Mouse (Mus musculus) large intestine, adult 2 months (tissue): ENCODE results near the gene Ints11. TPM values are rescaled to one million over a fixed set of nuclear protein-coding genes. Genes with fewer than 3 reads are reported as not detected.

ENCODE experiments used
- DNase-seq: peaks from one replicate; pipeline ENCODE4 v3.0.0-alpha.2; 2012; ENCODE audit warnings: low read depth, low spot score
- WGBS: fragments of 180-500 bp; shearing (Covaris S2); methylation state at CpG from one replicate; pipeline ENCODE4 v1.1.7; 2018; 5-methylcytosine and 5-hydroxymethylcytosine counted together
- polyA plus RNA-seq: library from polyadenylated mRNA; depleted of rRNA; stranded (reverse); fragments of >200 nt; gene quantifications from 2 replicates; pipeline ENCODE4 v1.2.3, GENCODE M21; 2012; rRNA removed

Gene Ints11
- polyA plus RNA-seq = 36.6 and 36.7 TPM in 2 replicates

DNA sequence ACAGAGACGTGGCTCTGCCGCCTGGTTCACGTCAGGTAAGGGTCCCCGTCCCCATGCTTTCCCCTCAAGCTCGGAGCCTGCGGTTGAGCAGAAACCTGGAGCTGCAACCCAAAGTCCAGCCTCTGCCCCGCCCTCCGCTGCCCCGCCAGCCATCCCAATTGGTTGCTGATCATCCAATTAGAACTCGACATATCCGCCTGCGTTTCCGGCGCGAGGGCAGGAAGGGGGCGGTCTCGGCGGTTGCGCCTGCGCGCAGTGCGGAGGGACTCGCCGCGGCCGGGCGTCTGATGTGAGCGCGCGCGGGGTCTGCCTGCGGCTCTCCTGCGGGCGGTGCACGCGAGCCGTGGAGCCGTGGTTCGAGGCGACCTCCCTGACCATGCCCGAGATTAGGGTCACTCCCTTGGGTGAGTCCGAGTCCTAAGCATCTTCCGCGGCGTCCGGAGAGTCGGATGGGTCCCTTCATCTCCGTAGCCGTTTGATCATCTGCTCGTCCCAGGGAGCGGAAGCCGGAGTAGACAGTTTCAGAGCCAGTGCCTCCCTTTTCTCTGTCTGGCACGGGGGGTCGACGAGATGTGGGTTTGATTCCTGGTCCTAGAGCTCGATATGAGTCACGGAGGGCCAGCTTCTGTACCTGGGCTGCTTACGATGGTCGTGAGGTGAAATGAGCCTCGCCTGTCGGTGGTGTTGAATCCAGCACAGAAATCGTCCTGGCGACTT lies at the start of gene Ints11, which contains the start of gene Cptp:
Ints11 (plus strand) TSS at position 230 of the 717 bp plus-strand sequence.
Cptp (minus strand) TSS at position 124 of the 717 bp plus-strand sequence.
- DNase-seq = peak; percentile 80
- under 1% methylated on average over 63 of the region's 63 CpGs for WGBS

DNA sequence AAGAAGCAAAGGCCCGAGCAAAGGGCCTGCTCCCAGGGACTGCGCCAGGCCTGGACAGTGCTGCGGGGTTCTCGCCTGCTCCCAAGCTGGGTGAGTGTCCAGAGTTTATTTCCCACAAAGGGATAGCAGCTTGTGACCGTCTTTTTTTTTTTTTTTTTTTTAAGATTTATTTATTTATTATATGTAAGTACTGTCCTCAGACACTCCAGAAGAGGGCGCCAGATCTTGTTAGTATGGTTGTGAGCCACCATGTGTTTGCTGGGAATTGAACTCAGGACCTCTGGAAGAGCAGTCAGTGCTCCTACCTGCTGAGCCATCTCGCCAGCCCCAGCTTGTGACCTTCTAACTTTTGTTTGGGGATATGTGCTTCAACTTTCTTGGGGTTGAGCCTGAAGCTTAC lies 48.3 kb upstream of the Ints11 start:
- DNase-seq = no peak
- 65% methylated on average over 7 of the region's 7 CpGs for WGBS

DNA sequence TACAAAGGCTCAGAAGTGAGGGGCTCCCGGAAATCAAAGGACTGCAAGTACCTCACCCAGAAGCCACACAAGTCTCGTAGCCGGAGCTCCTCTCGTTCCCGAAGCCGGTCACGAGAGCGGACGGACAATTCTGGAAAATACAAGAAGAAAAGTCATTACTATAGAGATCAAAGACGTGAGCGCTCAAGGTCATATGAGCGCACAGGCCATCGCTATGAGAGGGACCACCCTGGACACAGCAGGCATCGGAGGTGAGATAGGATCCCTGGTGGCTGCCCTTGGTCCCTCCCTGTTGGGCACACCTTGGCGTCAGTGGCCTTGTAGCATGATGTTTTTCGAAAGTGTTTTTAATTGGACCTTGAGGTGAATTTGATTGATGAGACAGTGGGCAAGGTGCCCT lies 45.9 kb upstream of the Ints11 start:
- DNase-seq = no peak
- 93% methylated on average over 16 of the region's 16 CpGs for WGBS

DNA sequence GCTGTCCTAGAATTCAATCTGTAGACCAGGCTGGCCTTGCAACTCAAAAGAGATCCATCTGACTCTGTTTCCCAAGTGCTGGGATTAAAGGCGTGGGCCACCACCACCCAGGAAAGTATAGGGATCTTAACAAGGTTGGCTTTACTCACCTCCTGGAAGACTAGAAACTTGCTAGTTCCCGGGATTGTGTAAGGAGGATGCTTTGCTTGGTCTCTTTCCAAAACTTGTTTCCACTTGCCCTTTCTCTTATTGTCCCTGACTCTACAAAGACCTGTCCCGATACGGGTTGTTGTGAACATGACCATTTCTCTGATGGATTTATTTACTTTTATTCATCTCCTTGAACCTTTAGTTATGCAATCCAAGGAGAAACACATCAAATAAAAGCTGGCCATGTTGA lies 39.5 kb upstream of the Ints11 start:
- 90% methylated on average over 4 of the region's 4 CpGs for WGBS
- no peak for DNase-seq

DNA sequence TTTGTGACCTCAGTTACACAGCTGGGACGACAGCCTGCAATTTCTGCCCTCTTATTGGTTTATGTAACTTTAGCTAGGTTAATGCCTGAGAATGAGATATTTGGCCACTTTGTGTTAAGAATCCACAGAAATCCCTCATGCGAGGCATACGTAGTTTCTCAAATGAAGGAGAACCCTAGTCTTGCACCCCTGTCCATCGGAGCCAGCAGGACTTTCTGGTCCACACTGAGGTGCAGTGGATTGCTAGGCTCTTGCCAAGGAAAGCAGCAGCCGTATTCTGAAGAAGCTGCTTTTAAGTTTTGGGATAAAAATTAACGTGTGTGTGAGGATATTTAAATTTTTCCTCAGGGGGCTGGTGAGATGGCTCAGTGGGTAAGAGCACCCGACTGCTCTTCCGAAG lies 38.8 kb upstream of the Ints11 start:
- whole genome bisulfite sequencing = 42% methylated on average over 8 of the region's 8 CpGs
- DNase-seq = no peak

DNA sequence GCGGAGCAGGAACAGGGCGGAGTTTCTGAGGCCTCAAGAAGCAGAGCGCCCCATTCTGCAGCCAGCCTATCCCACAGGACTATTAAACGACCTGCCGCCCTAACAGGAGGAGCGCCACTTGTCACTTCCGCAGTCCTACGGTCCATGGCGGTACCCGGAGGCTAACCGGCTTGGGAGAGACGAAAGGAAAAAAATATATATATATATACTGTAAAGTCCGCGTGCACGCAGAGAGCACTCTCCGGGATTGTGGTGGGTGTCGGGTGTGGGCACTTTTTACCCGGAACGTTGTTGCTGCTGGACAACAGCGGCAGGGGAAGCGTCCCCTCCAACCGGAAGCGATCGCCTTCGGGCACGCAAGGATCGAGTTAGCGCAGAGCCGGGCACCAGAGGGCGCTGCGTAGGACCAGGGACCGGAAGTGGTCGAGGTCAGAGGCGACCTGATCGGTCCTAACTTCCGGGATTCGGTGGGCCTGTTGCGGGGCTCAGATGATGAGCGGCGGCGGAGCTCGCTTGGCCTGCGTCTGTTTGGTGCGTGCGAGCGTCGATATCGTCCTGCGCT lies 38.1 kb upstream of the Ints11 start, which contains the start of gene Aurkaip1:
Aurkaip1 (plus strand) TSS at position 68 of the 562 bp plus-strand sequence.
- DNase-seq = peak; percentile 71
- WGBS = under 1% methylated on average over 49 of the region's 49 CpGs

DNA sequence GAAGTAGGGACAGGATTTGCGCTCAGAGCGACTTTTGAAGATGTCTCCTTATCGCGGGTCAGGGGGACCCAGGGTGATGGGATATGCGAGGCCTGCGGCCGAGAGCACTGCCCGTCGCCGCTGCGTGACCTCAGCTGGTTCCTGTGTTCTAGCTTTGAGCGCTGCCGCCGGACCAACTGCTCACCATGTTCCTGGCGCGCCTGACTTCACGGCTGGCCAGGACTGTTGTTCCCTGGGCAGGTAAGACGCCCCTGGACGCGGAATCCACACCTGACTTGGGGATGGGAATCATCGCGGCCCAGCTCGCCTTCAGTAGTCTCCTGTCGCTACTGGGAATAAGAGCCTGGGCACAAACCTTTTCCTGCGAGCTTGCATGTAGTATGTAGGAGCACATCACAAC lies 37.5 kb upstream of the Ints11 start:
- no peak for DNase-seq
- under 1% methylated on average over 25 of the region's 25 CpGs for WGBS

DNA sequence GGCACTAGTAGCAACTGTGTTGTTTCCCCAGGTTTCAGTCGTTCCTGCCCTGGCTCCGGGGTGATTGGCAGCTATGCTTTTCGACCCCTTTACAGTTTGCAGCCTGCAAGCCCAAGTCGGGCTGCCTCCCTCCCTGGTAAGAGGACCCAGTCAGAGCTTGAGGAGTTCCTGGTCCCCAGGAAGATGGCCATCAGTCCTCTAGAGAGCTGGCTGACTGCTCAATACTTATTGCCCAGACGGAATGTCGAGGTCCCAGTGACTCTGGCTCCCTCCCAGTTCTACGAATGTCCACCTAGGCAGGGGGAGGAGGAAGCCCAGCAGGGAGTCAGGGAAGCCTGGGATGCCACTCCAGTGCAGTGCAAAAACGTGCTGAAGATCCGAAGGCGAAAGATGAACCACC lies 37.0 kb upstream of the Ints11 start:
- WGBS = 36% methylated on average over 10 of the region's 10 CpGs
- no peak for DNase-seq

DNA sequence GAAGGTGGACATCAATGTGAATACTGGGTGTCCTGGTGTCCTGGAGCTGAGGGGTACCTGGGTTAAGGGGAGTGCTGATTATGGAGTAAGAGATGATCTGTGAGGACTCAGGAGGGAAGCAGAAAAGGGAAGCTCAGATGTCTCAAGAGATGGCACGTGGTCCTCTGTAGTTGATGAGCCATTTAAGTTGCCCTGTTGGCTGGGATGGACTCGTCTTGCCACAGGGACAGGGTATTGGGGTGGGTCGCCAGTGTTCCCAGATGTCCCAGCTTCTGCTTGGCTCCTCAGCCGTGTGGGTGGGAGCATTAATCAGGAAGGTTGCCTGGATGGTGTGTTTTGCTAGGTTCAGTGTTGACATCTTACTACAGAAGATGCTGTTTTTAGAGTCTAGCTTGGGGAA lies 36.1 kb upstream of the Ints11 start:
- WGBS = 78% methylated on average over 4 of the region's 4 CpGs

DNA sequence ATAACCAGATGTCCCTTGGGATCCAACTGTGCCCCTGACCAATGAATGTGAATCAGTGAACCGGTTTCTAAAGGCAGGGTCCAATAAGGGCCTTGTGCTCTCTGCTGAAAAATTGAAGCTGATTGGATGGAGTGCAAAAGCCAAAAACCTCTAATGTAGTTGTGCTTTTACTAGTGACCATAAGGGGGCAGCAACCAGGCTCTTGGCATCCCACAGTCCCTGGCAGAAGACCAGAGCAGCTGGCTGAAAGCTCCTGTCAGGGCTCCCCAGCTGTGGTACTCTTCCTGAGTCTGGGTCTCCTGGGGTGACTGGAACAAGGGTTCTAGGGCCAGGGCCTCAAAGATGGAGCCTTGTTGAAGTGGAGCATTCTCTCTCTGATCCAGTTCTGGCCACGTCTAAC lies 35.5 kb upstream of the Ints11 start:
- no peak for DNase-seq
- WGBS = 17% methylated on average over 2 of the region's 2 CpGs

More for the DNA sequence above, 36.1 kb upstream of the Ints11 start:
- no peak for DNase-seq

DNA sequence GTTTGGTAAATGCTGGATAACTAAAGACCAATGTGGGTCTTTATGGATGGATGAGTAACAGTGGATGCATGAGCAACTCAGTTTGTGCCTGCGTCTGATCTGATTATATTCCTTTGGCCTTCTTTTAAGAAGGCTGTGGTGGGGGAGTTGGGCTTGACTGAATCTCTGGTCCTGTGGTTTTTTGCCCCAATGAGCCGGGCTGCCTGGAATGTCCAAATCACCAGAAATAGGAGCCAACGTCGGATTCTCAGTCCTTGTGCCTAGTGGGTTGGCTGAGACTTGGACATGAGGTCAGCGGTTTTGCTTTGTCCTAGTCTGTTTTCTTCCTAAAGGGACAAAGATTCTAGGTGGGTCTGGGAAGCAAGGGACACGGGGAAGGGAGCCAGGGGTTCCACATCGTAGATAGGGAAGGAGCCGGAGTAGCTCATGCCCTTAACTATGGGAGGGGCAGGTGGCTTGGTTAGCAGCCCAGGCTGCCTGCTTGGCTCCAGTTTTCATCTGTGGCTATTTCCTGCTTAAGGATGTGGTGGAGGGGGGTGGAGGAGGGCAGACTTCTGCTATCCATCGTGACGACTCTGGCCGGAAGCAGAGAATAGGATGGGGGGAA lies 31.8 kb upstream of the Ints11 start:
- DNase-seq = no peak
- 45% methylated on average over 11 of the region's 11 CpGs for WGBS

DNA sequence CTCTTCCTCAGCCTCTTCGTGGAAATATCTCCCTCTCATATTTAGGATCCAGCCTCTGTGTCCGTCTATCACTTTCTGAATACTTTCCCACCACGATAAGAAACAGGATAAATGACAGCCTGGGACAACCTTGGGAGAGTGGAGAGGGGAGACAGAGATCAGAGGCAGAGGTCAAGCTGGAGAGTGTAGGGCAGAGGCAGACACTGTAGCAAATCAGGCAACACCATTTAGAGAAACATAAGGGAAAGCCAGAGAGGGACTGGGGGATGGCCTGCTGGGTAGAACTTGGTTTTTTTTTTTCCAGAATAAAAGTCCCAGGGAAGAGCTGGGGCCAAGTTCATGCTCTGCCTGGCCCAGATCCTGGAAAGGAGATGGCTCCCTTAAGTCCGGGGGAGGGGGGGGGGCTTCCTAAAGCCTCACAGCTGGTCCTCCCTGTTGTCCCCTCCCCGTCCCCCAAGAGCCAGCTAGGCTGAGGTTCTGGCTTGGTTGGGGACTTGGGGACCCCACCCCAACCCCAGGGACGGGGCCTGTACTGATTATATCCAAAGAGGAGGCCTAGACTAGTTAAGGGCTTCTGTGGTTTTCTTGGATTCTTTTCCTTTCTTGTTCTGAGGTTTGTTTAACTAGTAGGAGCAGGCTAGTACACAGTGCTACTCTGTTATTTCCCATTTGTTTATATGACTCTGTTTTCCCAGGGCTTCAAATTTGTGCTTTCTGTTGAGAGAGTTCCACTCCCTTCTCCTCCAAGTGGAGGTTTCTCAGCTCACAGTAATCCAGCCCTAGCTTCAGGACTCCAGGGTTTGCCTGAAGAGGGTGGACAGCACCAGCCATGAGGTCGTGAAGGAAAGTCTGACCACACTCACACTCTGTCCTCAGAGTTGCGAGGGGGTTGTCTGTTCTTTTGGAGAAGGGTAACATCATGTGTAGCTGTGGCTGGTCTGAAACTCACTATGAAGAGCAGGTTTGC lies 30.9 kb upstream of the Ints11 start:
- 59% methylated on average over 8 of the region's 8 CpGs for WGBS
- no peak for DNase-seq

DNA sequence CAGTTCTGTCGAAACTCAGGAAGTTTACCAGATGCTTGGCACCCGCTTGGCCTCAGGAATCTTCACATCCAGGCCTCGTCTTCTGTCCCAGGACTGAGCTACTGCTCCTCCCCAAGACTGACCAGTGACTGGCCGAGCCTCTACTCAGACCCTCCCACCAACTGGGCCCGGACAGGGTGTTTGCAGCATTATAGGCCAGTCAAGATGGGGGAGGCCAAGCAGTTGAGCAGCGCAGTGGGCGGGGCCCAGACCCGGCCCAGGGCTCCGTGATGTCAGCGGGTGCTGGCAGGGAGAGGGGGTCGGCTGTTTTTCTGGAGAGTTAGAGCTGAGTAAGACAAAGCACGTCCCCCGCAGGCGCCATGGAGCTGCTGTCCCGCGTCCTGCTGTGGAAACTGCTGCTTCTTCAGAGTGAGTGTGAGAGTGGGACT lies 29.8 kb upstream of the Ints11 start, which contains the start of gene Mxra8:
Mxra8 (plus strand) TSS at position 198 of the 428 bp plus-strand sequence.
- DNase-seq = no peak

DNA sequence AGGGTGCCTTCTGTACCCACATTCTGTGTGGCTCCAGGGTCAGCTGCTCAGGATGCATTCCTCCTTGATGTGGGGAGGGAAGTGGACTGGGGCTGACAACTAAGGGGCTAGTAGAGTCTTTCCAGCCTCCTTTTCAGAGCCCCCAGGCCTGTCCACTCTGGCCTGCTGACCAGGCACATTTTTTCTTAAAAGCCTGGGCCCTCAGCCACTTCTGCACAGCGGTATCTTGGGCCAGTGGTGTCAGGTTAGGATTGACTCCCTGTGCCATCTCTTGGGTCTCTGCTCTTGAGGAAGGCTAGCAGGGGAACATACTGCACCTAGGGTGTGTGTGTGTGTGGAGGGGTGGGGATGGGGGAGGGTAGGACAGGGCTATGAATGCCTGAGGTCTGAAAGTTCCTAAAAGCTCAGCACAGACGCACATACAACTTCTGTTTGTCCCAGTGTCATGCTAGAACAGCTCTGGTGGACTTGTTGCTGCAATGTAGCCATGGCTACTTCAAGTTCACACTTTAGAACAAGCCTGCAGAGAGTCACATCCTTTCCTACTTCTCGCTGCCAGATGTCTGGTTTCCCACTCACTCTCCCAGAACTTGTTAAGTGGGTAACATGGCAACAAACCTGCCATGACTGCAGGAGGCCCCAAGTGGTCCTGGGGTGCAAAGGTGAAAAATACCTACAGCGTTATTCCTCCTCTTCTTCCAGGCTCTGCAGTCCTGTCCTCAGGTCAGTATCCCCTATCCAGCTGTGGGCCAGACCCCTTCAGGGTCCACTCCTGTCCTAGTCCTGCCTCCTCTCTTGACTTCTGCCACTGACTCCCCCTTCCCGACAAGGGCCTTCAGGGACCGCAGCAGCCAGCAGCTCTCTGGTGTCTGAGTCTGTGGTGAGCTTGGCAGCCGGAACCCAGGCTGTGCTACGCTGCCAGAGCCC lies 29.0 kb upstream of the Ints11 start:
- 18% methylated on average over 8 of the region's 8 CpGs for WGBS
- no peak for DNase-seq

More for the DNA sequence above, 29.8 kb upstream of the Ints11 start, which contains the start of gene Mxra8:
- WGBS = 50% methylated on average over 16 of the region's 16 CpGs

DNA sequence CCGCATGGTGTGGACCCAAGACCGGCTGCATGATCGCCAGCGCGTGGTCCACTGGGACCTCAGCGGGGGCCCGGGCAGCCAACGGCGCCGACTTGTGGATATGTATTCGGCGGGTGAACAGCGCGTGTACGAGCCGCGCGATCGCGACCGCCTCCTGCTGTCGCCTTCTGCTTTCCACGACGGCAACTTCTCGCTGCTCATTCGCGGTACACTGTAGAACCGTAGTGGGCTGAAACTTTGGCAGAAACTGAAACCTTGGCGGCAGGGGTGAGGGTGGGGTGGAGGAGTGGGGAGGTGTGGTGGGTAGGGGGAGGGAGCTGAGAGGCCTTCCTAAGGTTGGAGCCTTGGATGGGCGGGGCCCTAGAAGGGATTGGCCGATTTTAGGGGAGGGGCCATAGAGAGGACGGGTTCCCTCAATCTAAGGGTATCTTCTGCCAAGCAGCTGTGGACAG lies 28.3 kb upstream of the Ints11 start:
- no peak for DNase-seq
- WGBS = under 1% methylated on average over 32 of the region's 32 CpGs

DNA sequence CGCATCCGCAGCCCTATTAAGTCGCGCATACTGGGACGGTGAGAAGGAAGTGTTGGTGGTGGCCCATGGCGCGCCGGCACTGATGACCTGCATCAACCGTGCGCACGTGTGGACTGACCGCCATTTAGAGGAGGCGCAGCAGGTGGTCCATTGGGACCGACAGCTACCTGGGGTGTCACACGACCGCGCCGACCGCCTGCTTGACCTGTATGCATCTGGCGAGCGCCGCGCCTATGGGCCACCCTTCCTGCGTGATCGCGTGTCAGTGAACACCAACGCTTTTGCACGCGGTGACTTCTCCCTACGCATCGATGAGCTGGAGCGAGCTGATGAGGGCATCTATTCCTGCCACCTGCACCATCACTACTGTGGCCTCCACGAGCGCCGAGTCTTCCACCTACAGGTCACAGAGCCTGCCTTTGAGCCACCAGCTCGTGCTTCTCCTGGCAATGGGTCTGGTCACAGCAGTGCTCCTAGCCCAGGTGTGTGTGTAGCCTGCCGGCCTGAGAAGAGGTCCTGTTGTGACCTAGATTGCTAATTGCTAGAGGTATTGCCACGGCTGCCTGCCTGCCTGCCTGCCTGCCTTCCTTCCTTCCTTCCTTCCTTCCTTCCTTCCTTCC lies 27.6 kb upstream of the Ints11 start:
- DNase-seq = no peak
- 40% methylated on average over 38 of the region's 38 CpGs for WGBS

DNA sequence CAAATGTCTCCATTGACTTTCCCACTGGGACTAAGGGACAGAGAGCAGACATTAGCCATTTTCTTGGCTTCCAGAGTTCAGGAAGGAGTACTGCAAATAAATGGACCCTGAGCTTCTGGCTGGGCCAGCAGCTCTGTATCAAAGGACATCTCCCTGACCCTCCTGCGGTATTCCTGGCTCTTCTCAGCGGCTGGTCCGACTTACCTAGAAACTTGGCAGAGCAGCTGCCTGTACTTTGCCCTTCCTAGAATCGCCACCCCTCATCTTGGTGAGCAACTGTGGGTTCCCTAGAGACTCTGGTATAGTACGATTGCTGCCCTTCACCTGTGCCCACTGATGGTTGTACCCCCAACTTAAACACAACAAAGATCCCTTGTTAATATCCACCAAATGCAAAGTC lies 26.1 kb upstream of the Ints11 start:
- 43% methylated on average over 5 of the region's 5 CpGs for WGBS
- DNase-seq = no peak
